Mouse (Mus musculus): ENCODE measurements around the gene Gm20388. TPM values are rescaled to one million over a fixed set of nuclear protein-coding genes. Genes with fewer than 3 reads are reported as not detected.
"Not testable (repeated sequence)": the region's sequence is repeated elsewhere in the genome, so short reads cannot be mapped to it uniquely, and the experiment has no call there.

Gm20388 gene
- polyA plus RNA-seq, 1 experiment from 2014 or later: 5.5 TPM

GRCm38 (mm10) chr8:121588750-121589149 is 1678.1 kb downstream of the Gm20388 start:
- WGBS: 87% methylated on average over 4 of the region's 4 CpGs
- H3K9me3 ChIP-seq: no peaks in the 10 kb centered on the region
- no peaks in the 10 kb centered on the region for H3K27me3 ChIP-seq (ENCODE audit: poor library complexity, severe bottlenecking)
- H3K27ac ChIP-seq: no peak overlapping the region
- H3K36me3 ChIP-seq (replicated peaks): peaks cover 7% of the 10 kb centered on the region
- H3K4me1 ChIP-seq: peaks cover 47% of the 10 kb centered on the region
- no peak for DNase-seq (ENCODE audit: extremely low spot score, low spot score)
- no peak overlapping the region for H3K4me3 ChIP-seq

GRCm38 (mm10) chr8:121589205-121589726 is 1678.6 kb downstream of the Gm20388 start:
- Histone ChIP-seq H3K27ac (peak overlapping the region; percentile 87; the same call in 1 of the 2 replicates), H3K4me1 (peaks cover 46% of the 10 kb centered on the region), H3K9me3 (no peaks in the 10 kb centered on the region), H3K4me3 (peak overlapping the region; percentile 97; the same call in 1 of the 2 replicates), H3K27me3 (ENCODE audit: poor library complexity, severe bottlenecking) (no peaks in the 10 kb centered on the region), H3K36me3 (replicated peaks) (peaks cover 12% of the 10 kb centered on the region)
- no peak for DNase-seq (ENCODE audit: extremely low spot score, low spot score)
- WGBS: 48% methylated on average over 2 of the region's 2 CpGs

GRCm38 (mm10) chr8:121590203-121591177 is 1679.8 kb downstream of the Gm20388 start, which contains the start of gene Map1lc3b:
Gene Map1lc3b, plus strand, starts transcription at chr8:121590361.
- Histone ChIP-seq H3K9me3 (no peaks in the 10 kb centered on the region), H3K36me3 (replicated peaks) (peaks cover 24% of the 10 kb centered on the region), H3K27ac (peak within 1 kb of the TSS; percentile 87), H3K27me3 (ENCODE audit: poor library complexity, severe bottlenecking) (no peaks in the 10 kb centered on the region), H3K4me1 (peaks cover 35% of the 10 kb centered on the region), H3K4me3 (peak within 1 kb of the TSS; percentile 97)
- DNase-seq (ENCODE audit: extremely low spot score, low spot score): peak; percentile 90
- WGBS: under 1% methylated on average over 94 of the region's 94 CpGs

GRCm38 (mm10) chr8:121591178-121592066 is 1680.8 kb downstream of the Gm20388 start:
- H3K9me3 ChIP-seq: no peaks in the 10 kb centered on the region
- peak overlapping the region; percentile 97 for H3K4me3 ChIP-seq
- H3K4me1 ChIP-seq: peaks cover 31% of the 10 kb centered on the region
- no peak for DNase-seq (ENCODE audit: extremely low spot score, low spot score)
- peak overlapping the region; percentile 87; the same call in 1 of the 2 replicates for H3K27ac ChIP-seq
- peaks cover 33% of the 10 kb centered on the region for H3K36me3 ChIP-seq (replicated peaks)
- 18% methylated on average over 20 of the region's 20 CpGs for WGBS
- H3K27me3 ChIP-seq (ENCODE audit: poor library complexity, severe bottlenecking): no peaks in the 10 kb centered on the region

- peaks cover 49% of the 10 kb centered on the region for H3K36me3 ChIP-seq (replicated peaks)
- H3K27ac ChIP-seq: no peak overlapping the region
- H3K4me3 ChIP-seq: no peak overlapping the region
- H3K4me1 ChIP-seq: peaks cover 31% of the 10 kb centered on the region
- H3K9me3 ChIP-seq: no peaks in the 10 kb centered on the region
- H3K27me3 ChIP-seq (ENCODE audit: poor library complexity, severe bottlenecking): no peaks in the 10 kb centered on the region
- 91% methylated on average over 5 of the region's 5 CpGs for WGBS
- no peak for DNase-seq (ENCODE audit: extremely low spot score, low spot score)
Measured at GRCm38 (mm10) chr8:121593293-121593692, 1682.7 kb downstream of the Gm20388 start.

- no peaks in the 10 kb centered on the region for H3K9me3 ChIP-seq
- no peak overlapping the region for H3K27ac ChIP-seq
- WGBS: 85% methylated on average over 9 of the region's 9 CpGs
- no peak for DNase-seq (ENCODE audit: extremely low spot score, low spot score)
- peaks cover 52% of the 10 kb centered on the region for H3K36me3 ChIP-seq (replicated peaks)
- H3K4me1 ChIP-seq: peaks cover 31% of the 10 kb centered on the region
- H3K27me3 ChIP-seq (ENCODE audit: poor library complexity, severe bottlenecking): no peaks in the 10 kb centered on the region
- no peak overlapping the region for H3K4me3 ChIP-seq
Measured at GRCm38 (mm10) chr8:121593983-121594382, 1683.3 kb downstream of the Gm20388 start.

- WGBS: 85% methylated on average over 2 of the region's 2 CpGs
- H3K9me3 ChIP-seq; H3K4me1 ChIP-seq; H3K27me3 ChIP-seq (ENCODE audit: poor library complexity, severe bottlenecking); H3K27ac ChIP-seq; DNase-seq (ENCODE audit: extremely low spot score, low spot score); H3K4me3 ChIP-seq: not testable (repeated sequence)
- H3K36me3 ChIP-seq (replicated peaks): peaks cover 86% of the 10 kb centered on the region
Measured at GRCm38 (mm10) chr8:121597492-121597891, 1686.9 kb downstream of the Gm20388 start.

- peaks cover 92% of the 10 kb centered on the region for H3K36me3 ChIP-seq (replicated peaks)
- no peak for DNase-seq (ENCODE audit: extremely low spot score, low spot score)
- H3K27ac ChIP-seq: no peak overlapping the region
- no peaks in the 10 kb centered on the region for H3K9me3 ChIP-seq
- no peaks in the 10 kb centered on the region for H3K4me1 ChIP-seq
- WGBS: 92% methylated on average over 7 of the region's 7 CpGs
- no peaks in the 10 kb centered on the region for H3K27me3 ChIP-seq (ENCODE audit: poor library complexity, severe bottlenecking)
- no peak overlapping the region for H3K4me3 ChIP-seq
Measured at GRCm38 (mm10) chr8:121598190-121598589, 1687.5 kb downstream of the Gm20388 start.

- WGBS: 45% methylated on average over 7 of the region's 7 CpGs
- H3K27me3 ChIP-seq (ENCODE audit: poor library complexity, severe bottlenecking): no peaks in the 10 kb centered on the region
- DNase-seq (ENCODE audit: extremely low spot score, low spot score): peak; percentile 69
- no peaks in the 10 kb centered on the region for H3K4me1 ChIP-seq
- H3K36me3 ChIP-seq (replicated peaks): peaks cover 91% of the 10 kb centered on the region
- no peaks in the 10 kb centered on the region for H3K9me3 ChIP-seq
- no peak overlapping the region for H3K27ac ChIP-seq
- H3K4me3 ChIP-seq: no peak overlapping the region
Measured at GRCm38 (mm10) chr8:121598892-121599291, 1688.3 kb downstream of the Gm20388 start.

- DNase-seq (ENCODE audit: extremely low spot score, low spot score): no peak
- no peak overlapping the region for H3K4me3 ChIP-seq
- H3K36me3 ChIP-seq (replicated peaks): peaks cover 91% of the 10 kb centered on the region
- H3K27me3 ChIP-seq (ENCODE audit: poor library complexity, severe bottlenecking): no peaks in the 10 kb centered on the region
- H3K9me3 ChIP-seq: no peaks in the 10 kb centered on the region
- no peak overlapping the region for H3K27ac ChIP-seq
- 93% methylated on average over 14 of the region's 14 CpGs for WGBS
- no peaks in the 10 kb centered on the region for H3K4me1 ChIP-seq
Measured at GRCm38 (mm10) chr8:121599842-121600241, 1689.2 kb downstream of the Gm20388 start.

GRCm38 (mm10) chr8:121602411-121602810 is 1691.8 kb downstream of the Gm20388 start:
- DNase-seq (ENCODE audit: extremely low spot score, low spot score): no peak
- H3K4me3 ChIP-seq: no peak overlapping the region
- no peaks in the 10 kb centered on the region for H3K9me3 ChIP-seq
- H3K36me3 ChIP-seq (replicated peaks): peaks cover 95% of the 10 kb centered on the region
- no peaks in the 10 kb centered on the region for H3K27me3 ChIP-seq (ENCODE audit: poor library complexity, severe bottlenecking)
- H3K27ac ChIP-seq: no peak overlapping the region
- H3K4me1 ChIP-seq: no peaks in the 10 kb centered on the region
- WGBS: 94% methylated on average over 12 of the region's 12 CpGs

GRCm38 (mm10) chr8:121602860-121603259 is 1692.2 kb downstream of the Gm20388 start:
- Histone ChIP-seq H3K27ac (no peak overlapping the region), H3K27me3 (ENCODE audit: poor library complexity, severe bottlenecking) (no peaks in the 10 kb centered on the region), H3K9me3 (no peaks in the 10 kb centered on the region), H3K36me3 (replicated peaks) (peaks cover 95% of the 10 kb centered on the region), H3K4me1 (no peaks in the 10 kb centered on the region), H3K4me3 (no peak overlapping the region)
- WGBS: 28% methylated on average over 3 of the region's 3 CpGs
- peak; percentile 39 for DNase-seq (ENCODE audit: extremely low spot score, low spot score)
